Mouse (Mus musculus) layer of hippocampus, adult 11-12 months (tissue): ENCODE results near the gene Myh7b.
A peak's percentile ranks its signal among the peaks of the same experiment; 100 is the strongest.
"Not testable (repeated sequence)": the region's sequence is repeated elsewhere in the genome, so short reads cannot be mapped to it uniquely, and the experiment has no call there.

Experiments used
- DNase-seq: peaks from one replicate; pipeline ENCODE4 v3.0.0; 2022; ENCODE audit warnings: low spot score

The Myh7b gene

DNA sequence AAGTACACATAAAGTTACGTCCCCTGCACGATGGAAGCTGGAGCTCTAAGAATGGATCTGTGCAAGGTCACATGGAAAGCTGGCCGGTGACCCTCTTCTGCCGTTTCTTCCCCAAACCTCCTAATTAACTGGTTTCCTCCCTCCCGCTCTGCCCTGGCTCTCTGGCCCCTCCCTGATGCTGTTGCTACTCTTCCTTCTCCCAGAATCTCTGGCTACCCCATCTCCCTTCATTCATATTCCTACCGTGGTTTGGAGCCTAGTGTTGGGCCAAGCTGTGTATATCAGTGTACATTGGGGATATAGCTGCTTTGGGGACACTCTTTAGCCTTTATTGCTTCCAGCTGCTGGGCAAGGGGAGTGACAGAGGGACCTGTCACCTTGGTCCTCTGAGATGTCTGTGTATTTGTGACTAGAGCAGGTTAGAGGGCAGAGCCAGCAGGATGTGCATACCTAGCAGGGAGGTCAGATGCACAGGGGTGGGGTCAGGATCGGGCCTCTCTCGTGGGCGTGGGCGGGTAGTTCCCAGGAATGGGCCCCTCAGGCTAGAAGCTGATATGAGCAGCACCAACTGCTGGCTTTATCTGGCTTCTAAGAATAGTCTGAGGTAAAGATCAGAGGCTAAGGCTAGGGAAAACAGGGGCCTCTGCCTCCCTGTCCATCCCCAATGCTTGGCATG, 6.3 kb upstream of the Myh7b start:
- no peak for DNase-seq

DNA sequence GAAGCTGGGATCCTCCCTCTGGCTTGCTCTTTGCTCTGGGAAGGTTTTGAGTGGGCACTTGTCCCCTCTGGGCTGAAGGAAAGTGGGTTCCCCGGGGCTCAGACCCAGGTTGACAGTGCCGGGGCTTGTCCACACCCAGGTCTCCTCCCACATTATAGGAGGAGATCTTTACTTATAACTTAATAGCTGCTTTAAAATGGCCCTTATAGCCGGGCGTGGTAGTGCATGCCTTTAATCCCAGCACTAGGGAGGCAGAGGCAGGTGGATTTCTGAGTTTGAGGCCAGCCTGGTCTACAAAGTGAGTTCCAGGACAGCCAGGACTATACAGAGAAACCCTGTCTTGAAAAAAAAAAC, 5.8 kb upstream of the Myh7b start:
- not testable (repeated sequence) for DNase-seq

GRCm38 (mm10) chr2:155606360-155606759, 4.7 kb upstream of the Myh7b start:
- peak; percentile 78 for DNase-seq

DNA sequence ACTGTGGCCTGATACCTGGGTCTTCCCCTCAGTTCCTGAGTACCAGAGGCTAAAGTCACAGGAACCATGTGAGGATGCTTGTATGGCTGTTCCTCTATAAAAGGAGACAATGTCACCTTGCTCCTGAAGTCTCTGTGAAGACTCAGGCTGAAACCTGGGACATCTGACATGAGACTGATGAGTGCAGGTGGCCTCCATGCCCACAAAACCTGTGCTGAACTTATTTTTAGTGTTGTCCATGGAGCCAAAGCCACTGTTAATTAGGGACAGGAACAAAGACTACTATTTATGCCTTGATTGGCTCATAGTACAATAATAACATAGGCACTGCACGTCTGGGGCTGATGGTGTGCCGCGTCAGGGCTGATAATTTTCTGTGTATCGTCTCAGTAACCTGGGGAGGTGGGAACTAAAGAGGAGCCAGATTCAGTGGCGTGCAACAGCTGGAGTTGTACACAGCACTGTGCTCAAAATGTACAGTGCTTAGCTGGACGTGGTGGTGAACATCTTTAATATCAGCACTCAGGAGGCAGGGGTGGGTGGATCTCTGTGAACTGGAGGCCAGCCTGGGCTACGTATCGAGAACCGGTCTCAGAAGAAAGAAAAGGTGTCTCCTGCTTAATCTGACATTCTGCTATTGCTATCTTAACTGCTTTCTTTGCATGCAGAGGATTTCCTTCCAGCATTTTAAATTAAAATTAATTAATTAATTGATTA, 980 bp downstream of the Myh7b start:
- no peak for DNase-seq

- DNase-seq, result no peak
Measured at GRCm38 (mm10) chr2:155613326-155613755, 2.3 kb downstream of the Myh7b start.

DNA sequence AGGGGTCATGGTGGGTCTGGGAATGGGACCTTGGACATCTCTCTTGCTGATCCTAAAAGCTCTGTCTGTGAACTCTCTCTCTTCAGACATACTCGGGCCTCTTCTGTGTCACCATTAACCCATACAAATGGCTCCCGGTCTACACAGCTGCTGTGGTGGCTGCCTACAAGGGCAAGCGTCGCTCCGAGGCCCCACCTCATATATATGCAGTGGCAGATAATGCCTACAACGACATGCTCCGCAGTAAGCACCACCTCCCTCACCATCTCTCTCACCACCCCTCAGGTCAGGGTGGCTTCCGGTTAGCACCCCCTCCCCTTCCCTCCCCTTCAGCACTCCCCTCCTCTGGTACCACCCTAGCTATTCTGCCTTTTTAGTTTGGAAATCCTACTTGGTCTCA, 2.9 kb downstream of the Myh7b start:
- no peak for DNase-seq

DNA sequence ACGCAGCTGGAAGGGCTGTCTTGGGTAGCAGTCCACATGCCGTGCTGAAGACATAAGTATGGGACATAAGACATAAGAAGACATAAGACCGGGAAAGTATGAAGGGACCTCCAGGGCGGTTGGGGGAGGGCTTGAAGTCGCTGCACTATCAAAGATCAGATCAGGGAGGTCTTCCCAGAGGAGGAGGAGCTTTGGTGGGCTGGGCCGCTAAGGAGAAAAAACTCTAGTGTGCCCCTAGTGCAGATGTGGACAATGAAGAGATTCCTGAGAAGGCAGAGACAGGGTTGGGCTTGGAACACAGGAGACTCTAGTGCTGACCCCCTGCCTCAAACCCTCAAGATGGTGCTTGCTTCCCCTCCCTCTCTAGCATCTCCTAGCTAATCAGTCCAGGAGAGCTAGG, 6.0 kb downstream of the Myh7b start:
- no peak for DNase-seq

- DNase-seq, result peak; percentile 93
Measured at GRCm38 (mm10) chr2:155619817-155620216, 8.8 kb downstream of the Myh7b start.

DNA sequence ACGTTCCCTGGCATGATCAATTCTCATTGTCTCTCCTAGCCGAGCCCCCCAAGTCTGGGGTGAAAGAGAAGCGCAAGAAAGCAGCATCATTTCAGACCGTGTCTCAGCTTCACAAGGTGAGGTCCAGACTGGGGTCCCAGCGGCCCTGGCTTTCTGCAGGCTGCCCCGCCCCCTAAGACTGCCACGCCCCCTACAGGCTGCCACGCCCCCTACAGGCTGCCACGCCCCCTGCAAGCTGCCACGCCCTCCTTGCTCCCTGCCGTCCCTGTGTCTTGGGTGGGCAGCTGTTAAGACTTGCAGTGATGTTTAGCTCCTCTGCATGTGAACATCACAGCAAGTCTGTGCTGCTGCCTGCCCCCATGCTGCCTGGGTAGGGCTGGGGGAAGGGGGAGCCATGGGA, 11.6 kb downstream of the Myh7b start:
- DNase-seq, result no peak

DNA sequence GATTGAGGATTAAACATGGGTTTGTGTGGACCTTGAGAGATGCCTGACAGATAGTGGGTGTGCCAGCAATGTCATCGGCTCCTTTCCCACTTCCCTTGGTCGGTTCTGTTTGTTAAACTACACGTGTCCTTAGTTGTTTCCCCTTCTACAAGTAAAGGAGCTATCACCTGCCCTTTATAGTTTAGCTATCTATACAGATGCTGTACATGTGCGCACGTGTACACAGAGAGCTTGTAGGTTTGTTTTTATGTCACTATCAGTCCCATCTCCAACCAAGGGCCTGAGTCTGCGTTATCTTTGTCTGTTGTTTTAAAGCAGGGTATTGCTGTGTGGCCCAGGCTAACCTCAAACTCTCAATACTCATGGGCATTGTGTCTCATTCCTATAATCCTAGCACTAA, 13.0 kb downstream of the Myh7b start:
- no peak for DNase-seq

DNA sequence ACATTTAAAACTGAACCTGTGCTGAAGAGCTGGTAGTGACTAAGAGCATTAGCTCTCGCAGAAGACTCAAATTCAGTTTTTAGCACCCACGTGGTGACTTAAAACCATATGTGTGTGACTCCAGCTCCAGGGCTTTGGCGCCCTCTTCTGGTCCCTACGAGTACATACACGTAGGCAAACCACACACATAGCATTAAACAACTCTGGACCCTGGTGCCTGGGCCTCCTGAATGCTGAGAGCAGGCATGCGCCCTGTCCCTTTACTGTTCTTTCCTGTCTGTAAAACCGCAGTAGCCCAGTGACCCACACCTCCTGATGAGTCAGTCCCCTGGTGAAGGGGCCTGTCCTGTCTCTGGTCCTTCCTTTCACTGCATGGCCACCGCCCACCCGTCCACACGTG, 13.7 kb downstream of the Myh7b start:
- DNase-seq, result no peak

DNA sequence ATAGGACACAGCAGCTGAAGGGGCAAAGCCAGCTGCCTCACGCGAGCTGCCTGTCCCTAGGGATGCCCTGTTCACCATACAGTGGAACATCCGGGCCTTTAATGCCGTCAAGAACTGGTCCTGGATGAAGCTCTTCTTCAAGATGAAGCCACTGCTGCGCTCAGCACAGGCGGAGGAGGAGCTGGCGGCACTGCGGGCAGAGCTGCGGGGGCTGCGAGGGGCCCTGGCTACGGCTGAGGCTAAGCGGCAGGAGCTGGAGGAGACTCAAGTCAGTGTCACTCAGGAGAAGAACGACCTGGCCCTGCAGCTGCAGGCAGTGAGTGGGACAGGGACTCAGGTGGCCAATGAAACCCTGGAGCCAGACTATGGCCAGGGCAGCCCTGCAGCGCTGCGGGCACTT, 15.3 kb downstream of the Myh7b start:
- no peak for DNase-seq

DNA sequence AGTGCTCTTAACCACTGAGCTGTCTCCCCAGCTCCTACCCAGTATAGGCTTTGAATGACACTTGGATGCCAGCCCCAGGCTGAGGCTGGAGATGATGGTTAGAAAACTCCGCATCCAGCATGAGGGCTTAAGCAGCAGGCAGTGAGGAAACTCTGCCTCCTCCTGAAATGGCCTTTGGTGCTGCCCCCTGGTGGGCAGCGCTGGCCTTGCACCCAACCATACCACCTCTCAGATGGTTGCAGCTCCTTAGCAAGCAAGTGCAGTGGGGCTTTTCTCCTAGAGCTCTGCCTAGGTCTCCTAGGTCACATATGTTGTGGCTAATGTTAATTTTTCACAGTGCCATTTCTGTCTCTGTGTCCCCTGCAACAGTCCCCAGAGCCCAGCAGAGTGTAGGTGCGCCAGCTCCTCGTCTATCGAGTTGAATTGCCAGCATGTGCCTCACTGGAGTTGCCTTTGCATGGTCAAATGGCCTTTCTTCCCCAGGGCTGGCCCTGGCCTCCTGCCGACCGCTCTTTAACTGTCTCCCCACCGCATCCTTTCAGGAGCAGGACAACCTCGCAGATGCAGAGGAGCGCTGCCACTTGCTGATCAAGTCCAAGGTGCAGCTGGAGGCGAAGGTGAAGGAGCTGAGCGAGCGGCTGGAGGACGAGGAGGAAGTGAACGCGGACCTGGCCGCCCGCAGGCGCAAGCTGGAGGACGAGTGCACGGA, 16.2 kb downstream of the Myh7b start:
- peak; percentile 79 for DNase-seq

DNA sequence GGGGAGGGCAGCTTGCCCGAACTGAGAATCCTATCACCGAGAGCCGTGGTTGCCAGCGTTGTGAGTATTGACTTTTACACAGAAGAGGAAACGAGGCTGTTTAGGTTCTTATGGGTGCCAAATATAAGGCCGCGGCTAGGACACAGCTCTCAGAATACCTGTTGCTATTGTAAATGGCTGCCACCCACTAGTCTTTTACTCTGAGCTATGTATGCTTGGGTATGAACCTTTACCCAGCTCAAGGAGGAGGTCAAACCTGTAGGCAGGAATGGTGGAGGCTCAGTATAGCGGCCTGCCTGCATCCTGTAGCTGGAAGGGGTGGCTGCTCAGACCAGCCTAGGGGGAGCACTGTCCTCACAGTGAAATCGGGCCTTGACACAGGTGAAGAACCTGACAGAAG, 17.1 kb downstream of the Myh7b start:
- DNase-seq, result no peak

DNA sequence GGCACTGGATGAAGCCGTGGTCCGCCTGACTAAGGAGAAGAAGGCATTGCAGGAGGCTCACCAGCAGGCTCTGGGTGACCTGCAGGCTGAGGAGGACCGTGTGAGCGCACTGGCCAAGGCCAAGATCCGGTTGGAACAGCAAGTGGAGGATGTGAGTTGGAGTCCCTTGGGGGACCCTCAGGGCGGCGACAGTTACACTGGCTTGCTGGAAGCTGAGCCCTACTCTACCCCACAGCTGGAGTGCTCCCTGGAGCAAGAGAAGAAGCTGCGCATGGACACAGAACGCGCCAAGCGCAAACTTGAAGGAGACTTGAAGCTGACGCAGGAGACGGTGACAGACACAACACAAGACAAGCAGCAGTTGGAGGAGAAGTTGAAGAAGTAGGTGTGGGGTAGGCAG, 17.5 kb downstream of the Myh7b start:
- DNase-seq, result no peak

- DNase-seq, result peak; percentile 53
Measured at GRCm38 (mm10) chr2:155629231-155629661, 18.2 kb downstream of the Myh7b start.

DNA sequence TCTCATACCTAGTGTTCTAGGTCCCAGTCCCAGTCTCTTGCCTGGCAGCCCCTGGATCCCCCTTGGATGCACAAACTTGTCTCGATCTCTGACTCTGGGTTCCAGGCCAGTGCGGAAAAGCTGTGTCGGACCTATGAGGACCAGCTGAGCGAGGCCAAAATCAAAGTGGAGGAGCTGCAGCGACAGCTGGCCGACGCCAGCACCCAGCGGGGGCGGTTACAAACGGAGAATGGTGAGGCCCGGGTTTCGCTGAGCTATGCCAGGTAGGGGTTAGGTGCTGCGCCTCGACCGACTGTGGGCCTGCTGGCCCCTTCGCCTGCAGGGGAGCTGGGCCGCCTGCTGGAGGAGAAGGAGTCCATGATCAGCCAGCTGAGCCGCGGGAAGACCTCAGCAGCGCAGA, 19.1 kb downstream of the Myh7b start:
- DNase-seq, result no peak

- DNase-seq, result no peak
Measured at GRCm38 (mm10) chr2:155630590-155631416, 19.8 kb downstream of the Myh7b start.

GRCm38 (mm10) chr2:155632138-155632936, 21.3 kb downstream of the Myh7b start:
- no peak for DNase-seq

GRCm38 (mm10) chr2:155633121-155633520, 22.1 kb downstream of the Myh7b start:
- no peak for DNase-seq

- no peak for DNase-seq
Measured at GRCm38 (mm10) chr2:155633731-155634130, 22.7 kb downstream of the Myh7b start.

DNA sequence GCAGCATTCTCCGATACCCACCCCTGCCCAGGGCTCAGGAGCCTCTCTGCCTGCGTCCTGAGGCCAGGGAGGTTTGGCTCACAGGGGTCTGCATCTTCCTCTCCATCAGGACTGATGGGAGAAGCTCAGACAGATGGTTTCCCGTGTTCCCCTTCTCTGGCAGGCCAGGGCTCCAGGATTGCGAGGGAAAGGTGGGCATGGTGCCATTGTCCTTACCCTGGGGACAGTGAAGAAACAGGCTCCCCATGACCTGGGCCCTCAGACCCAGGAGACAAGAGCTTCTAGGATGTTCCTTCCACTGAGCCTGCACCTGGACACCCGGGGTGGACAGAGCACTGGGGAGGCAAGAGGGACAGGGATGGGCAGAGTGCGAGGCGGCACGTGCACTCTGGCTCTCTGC, 23.6 kb downstream of the Myh7b start:
- DNase-seq, result no peak
